Mouse (Mus musculus) embryonic facial prominence, embryonic 11.5 days (tissue): ENCODE results near the gene Btnl10. TPM values are rescaled to one million over a fixed set of nuclear protein-coding genes. Genes with fewer than 3 reads are reported as not detected.

Experiments used
- ATAC-seq: fragments of 200-750 bp; cut with Nextera tagmentation; replicated peaks from 2 replicates; pipeline ENCODE4 v1.8.0; 2017; ENCODE audit warnings: low read depth; ENCODE audit not compliant: insufficient number of reproducible peaks, low FRiP score, low TSS enrichment
- DNase-seq: peaks from one replicate; pipeline ENCODE4 v3.0.0-alpha.2; 2015; ENCODE audit warnings: low spot score
- H3K27ac ChIP-seq: fragments of 300-500 bp; sonication (generic); replicated peaks from 2 replicates; pipeline ENCODE4 v1.5.1; 2014; ENCODE audit warnings: mild to moderate bottlenecking, low read depth, low read length, control low read depth
- H3K27me3 ChIP-seq: fragments of 300-500 bp; sonication (generic); 2 replicates; pipeline ENCODE4 v1.6.1; 2014; ENCODE audit warnings: mild to moderate bottlenecking, low read length, moderate library complexity, mixed read lengths; ENCODE audit not compliant: control insufficient read depth, insufficient read depth
- H3K36me3 ChIP-seq: fragments of 300-500 bp; sonication (generic); replicated peaks from 2 replicates; pipeline ENCODE4 v1.6.1; 2014; ENCODE audit warnings: low read depth, mild to moderate bottlenecking, low read length, moderate library complexity, mixed read lengths; ENCODE audit not compliant: control insufficient read depth, insufficient read depth
- H3K4me1 ChIP-seq: fragments of 300-500 bp; sonication (generic); 2 replicates; pipeline ENCODE4 v1.6.1; 2014; ENCODE audit warnings: low read length, mixed read lengths; ENCODE audit not compliant: control insufficient read depth, insufficient read depth
- H3K4me2 ChIP-seq: fragments of 300-500 bp; sonication (generic); 2 replicates; pipeline ENCODE4 v1.6.1; 2014; ENCODE audit warnings: low read depth, mild to moderate bottlenecking, control low read depth, low read length, moderate library complexity
- H3K4me3 ChIP-seq: fragments of 300-500 bp; sonication (generic); 2 replicates; pipeline ENCODE4 v1.5.1; 2014; ENCODE audit warnings: low read depth, low read length, control low read depth
- H3K9ac ChIP-seq: fragments of 300-500 bp; sonication (generic); replicated peaks from 2 replicates; pipeline ENCODE4 v1.6.1; 2014; ENCODE audit warnings: mild to moderate bottlenecking, control low read depth, low read length
- H3K9me3 ChIP-seq: fragments of 300-500 bp; sonication (generic); replicated peaks from 2 replicates; pipeline ENCODE4 v1.6.1; 2016; ENCODE audit warnings: mild to moderate bottlenecking, low read length, inconsistent platforms, mixed read lengths; ENCODE audit not compliant: control insufficient read depth
- whole genome bisulfite sequencing: fragments of 180-500 bp; shearing (Covaris S2); extraction: QIAGEN DNeasy Blood & Tissue Kit; methylation state at CpG from one replicate; pipeline ENCODE4 v1.1.7; 2014; 5-methylcytosine and 5-hydroxymethylcytosine counted together
- polyA plus RNA-seq: library from polyadenylated mRNA; unstranded; fragments of >200 nt; fragmentation: Nextera tagmentation; extraction: Ambion mirVana; gene quantifications from 2 replicates; pipeline ENCODE4 v1.2.1, GENCODE M21; 2014

Gene Btnl10
- polyA plus RNA-seq, 1 experiment from 2014 or later = 0.04 TPM

DNA sequence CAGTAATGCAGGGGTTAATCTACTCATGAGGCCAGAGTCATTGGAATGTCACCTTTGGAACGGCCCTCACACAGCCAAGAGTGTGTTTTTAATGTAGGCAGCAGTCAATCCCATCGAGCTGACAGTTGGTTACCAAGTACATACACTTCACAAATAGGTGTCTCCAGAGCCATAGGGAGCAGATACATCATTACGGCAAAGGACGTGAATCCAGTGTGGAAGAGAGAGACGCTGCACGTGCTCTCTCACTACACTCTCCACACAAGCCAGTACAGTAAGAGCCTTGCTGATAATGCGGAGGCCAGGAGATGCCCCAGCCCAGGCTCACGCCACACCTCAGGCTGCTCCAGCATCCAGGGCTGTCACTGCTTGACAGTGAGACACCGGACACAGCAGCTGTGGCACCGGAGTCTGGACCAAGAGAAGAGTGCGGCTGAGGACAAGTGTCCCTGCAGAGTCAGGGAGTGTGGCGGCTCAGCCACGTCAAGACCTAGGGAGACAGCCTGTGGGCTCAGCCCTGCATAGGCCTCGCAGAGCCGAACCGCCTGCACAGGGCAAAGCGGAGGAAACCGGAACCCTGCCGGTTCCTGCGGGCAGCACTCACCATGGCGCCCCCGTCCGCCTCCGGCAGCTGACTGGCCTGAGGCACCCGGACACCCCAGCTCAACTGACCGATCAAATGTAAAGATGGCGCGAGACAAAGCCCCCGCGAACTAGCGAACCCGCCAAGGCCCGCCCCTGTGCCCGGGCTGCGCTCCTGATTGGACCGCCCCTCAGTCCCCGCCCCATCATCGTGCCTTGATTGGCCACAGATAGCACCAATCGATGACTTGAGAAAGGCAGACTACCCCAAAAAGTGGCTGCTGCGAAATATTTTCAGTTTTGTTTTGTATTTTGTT is 13.9 kb upstream of the Btnl10 start, which contains the start of gene Zfp39:
TSS of gene Zfp39 (minus strand) at position 715 of the 899 bp plus-strand sequence.
- Histone ChIP-seq H3K27me3 (no peaks in the 10 kb centered on the region), H3K27ac (peak within 1 kb of the TSS; percentile 60), H3K4me2 (peak within 1 kb of the TSS; percentile 78), H3K4me1 (no peaks in the 10 kb centered on the region), H3K9me3 (no peaks in the 10 kb centered on the region), H3K4me3 (peak within 1 kb of the TSS; percentile 75), H3K9ac (peak within 1 kb of the TSS; percentile 81), H3K36me3 (no peaks in the 10 kb centered on the region)
- ATAC-seq = peak; percentile 94
- peak; percentile 96 for DNase-seq
- WGBS = under 1% methylated on average over 40 of the region's 40 CpGs

DNA sequence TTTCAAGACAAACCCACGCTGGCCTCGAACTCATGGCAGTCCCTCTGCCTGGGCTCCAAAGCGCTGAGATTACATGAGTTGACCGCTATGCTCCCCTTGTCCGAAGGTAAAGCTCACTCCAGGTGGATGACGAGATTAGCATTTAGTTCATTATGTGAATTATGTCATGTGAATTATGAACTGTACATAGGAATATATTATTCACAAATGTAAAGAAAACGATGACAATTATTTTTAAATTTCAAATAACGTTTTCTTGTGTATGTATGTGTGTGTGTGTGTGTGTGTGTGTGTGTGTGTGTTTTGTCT is 13.3 kb upstream of the Btnl10 start:
- no peak overlapping the region for H3K9ac ChIP-seq
- 0 out of 2 replicates have a peak, but pooled peaks have one; percentile 8 for ATAC-seq
- 4% methylated on average over 8 of the region's 8 CpGs for WGBS

DNA sequence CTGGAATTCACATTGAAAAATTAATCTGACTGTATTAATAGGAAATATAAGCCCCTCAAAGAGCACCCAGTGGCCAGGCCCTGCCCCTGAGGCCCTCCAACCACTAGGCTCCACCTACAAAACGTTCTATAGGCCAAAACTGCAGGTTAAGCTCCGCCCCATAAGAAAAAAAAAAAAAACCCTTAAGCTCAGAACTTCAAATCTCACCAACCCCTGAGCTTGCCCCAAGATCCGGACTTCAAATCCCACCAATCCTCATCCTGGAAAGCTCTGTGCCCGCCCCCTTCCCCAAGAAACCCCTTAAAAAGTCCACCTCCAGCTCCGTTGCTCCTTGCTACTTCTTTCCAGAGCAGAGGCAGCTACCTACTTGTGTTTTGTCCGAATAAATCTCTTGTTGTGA is 12.9 kb upstream of the Btnl10 start:
- ATAC-seq (no peak), DNase-seq (peak; percentile 45)
- H3K4me1 ChIP-seq = no peaks in the 10 kb centered on the region
- no peak overlapping the region for H3K9ac ChIP-seq
- WGBS = 39% methylated on average over 6 of the region's 6 CpGs
- H3K4me3 ChIP-seq = no peak overlapping the region
- no peak overlapping the region for H3K27ac ChIP-seq
- no peaks in the 10 kb centered on the region for H3K36me3 ChIP-seq
- H3K9me3 ChIP-seq = no peaks in the 10 kb centered on the region
- H3K27me3 ChIP-seq = no peaks in the 10 kb centered on the region
- no peak overlapping the region for H3K4me2 ChIP-seq

More for the DNA sequence above, 13.3 kb upstream of the Btnl10 start:
- Histone ChIP-seq H3K27me3 (no peaks in the 10 kb centered on the region), H3K27ac (no peak overlapping the region), H3K9me3 (no peaks in the 10 kb centered on the region), H3K4me1 (no peaks in the 10 kb centered on the region), H3K4me3 (peak overlapping the region; percentile 75), H3K36me3 (no peaks in the 10 kb centered on the region), H3K4me2 (peak overlapping the region; percentile 29)
- DNase-seq = no peak

DNA sequence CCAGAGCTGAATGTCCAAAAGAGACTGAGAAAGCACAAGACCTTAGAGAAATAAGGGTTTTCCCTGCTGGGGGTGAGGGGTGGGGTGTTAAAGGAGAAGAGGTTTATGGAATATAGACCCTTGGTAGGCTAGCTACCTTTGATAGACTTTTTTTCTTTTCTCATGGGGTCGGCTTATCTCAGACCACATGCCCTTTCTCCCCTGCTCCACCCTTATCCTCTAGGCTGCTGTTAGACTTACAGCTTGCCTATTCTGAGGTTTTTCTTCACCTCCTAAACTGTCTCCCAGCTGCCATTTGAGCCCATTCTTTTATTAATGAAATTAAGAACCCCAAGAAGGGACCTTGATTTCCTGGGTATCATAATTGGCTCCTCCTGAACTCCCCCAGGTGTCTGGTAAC is 3.9 kb upstream of the Btnl10 start:
- WGBS = 100% methylated on average over 1 of the region's 1 CpGs
- no peak overlapping the region for H3K9ac ChIP-seq
- no peak for DNase-seq
- H3K27me3 ChIP-seq = no peaks in the 10 kb centered on the region
- no peak overlapping the region for H3K27ac ChIP-seq
- no peaks in the 10 kb centered on the region for H3K4me1 ChIP-seq
- H3K36me3 ChIP-seq = no peaks in the 10 kb centered on the region
- H3K4me3 ChIP-seq = no peak overlapping the region
- no peaks in the 10 kb centered on the region for H3K9me3 ChIP-seq
- no peak for ATAC-seq
- H3K4me2 ChIP-seq = no peak overlapping the region

DNA sequence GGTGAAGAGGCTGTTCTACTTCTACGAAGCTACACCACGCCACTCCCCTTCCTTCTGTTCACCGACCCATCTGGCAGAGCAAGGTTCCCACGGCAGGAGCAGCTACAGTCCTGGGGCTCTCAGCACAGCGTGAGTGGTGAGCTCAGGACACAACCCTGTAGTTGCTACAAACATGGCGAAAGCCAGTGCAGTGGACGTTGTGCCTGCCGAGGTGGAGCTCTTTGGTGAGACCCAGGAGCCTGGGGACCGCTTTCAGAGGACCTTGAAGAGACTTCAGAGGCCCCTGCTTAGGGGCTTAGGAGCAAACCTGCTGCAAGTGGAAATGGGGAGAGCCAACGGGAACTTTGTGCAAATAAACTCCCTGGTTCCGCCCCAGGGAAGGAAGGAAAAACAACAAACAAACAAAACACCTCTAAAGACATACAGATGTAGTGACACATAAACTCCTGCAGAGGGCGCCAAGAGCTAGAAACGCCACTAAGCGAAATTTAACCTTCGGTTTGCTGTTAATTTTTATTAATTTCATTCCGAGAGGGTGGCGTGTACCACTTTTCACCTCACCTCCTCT is 3.2 kb upstream of the Btnl10 start:
- Histone ChIP-seq H3K27ac (no peak overlapping the region), H3K9ac (peak overlapping the region; percentile 53), H3K27me3 (no peaks in the 10 kb centered on the region), H3K4me1 (no peaks in the 10 kb centered on the region), H3K9me3 (no peaks in the 10 kb centered on the region), H3K4me3 (peak overlapping the region; percentile 19), H3K4me2 (peak overlapping the region; percentile 42), H3K36me3 (no peaks in the 10 kb centered on the region)
- DNase-seq (peak; percentile 68), ATAC-seq (no peak)
- 19% methylated on average over 17 of the region's 17 CpGs for WGBS

DNA sequence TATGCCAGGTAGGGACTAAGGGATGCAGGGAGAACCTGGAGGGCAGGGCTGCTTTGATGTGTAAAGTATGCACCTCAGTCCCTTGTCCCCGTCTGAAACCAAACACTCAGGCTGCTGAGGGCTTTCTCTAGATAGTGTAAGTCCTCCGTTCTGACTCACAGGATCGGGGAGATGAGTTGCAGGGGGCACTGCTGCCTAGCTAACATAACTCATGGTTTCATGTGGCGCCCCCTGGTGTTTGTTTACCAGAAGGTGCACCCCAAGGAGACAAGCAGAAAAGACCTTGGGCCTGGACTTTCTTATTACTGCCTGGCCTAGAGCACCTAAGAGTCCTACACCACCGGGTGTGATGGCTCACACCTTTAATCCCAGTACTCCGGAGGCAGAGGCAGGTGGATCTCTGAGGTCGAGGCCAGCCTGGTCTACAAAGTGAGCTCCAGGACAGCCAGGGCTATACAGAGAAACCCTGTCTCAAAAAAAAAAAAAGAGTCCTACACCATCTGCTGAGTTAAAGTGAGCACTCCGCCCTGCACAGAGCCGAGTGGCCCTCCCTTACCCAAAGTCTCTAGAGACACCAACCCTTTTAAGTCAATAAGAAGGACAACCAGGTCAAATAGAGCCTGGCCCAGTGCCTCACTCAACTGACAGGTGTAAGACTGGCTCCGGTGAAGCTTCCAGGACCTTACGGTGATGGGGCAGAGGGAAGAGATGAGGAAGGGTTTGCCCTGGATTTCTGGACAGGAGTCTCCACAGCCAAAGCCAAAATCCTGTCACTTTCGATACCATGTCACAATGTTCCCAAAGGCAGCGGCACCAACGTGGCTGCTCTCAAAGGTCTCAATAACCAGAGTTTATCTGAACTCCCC is 596 bp upstream of the Btnl10 start:
- no peak for ATAC-seq
- 54% methylated on average over 14 of the region's 14 CpGs for whole genome bisulfite sequencing
- H3K27ac ChIP-seq = no peak overlapping the region

GRCm38 (mm10) chr11:58918759-58919158 is 1.1 kb downstream of the Btnl10 start:
- Histone ChIP-seq H3K36me3 (no peaks in the 10 kb centered on the region), H3K9me3 (no peaks in the 10 kb centered on the region), H3K4me1 (no peaks in the 10 kb centered on the region), H3K9ac (no peak overlapping the region), H3K27me3 (no peaks in the 10 kb centered on the region), H3K27ac (no peak overlapping the region), H3K4me2 (no peak overlapping the region), H3K4me3 (no peak overlapping the region)
- WGBS = 81% methylated on average over 5 of the region's 5 CpGs
- ATAC-seq (no peak), DNase-seq (no peak)

More for the DNA sequence above, 596 bp upstream of the Btnl10 start:
- H3K4me3 ChIP-seq = no peak overlapping the region
- peak; percentile 61 for DNase-seq
- H3K9ac ChIP-seq = no peak overlapping the region
- no peaks in the 10 kb centered on the region for H3K27me3 ChIP-seq
- no peaks in the 10 kb centered on the region for H3K9me3 ChIP-seq
- no peak overlapping the region for H3K4me2 ChIP-seq
- no peaks in the 10 kb centered on the region for H3K36me3 ChIP-seq
- H3K4me1 ChIP-seq = no peaks in the 10 kb centered on the region
